Mouse (Mus musculus) fat pad, adult 2 months (tissue): ENCODE data around the gene Impdh2.

Source experiments
- DNase-seq: peaks from one replicate; pipeline ENCODE4 v3.0.0-alpha.2; 2011; ENCODE audit warnings: low read depth, low spot score; ENCODE audit errors: extremely low read depth

Impdh2 gene

DNA sequence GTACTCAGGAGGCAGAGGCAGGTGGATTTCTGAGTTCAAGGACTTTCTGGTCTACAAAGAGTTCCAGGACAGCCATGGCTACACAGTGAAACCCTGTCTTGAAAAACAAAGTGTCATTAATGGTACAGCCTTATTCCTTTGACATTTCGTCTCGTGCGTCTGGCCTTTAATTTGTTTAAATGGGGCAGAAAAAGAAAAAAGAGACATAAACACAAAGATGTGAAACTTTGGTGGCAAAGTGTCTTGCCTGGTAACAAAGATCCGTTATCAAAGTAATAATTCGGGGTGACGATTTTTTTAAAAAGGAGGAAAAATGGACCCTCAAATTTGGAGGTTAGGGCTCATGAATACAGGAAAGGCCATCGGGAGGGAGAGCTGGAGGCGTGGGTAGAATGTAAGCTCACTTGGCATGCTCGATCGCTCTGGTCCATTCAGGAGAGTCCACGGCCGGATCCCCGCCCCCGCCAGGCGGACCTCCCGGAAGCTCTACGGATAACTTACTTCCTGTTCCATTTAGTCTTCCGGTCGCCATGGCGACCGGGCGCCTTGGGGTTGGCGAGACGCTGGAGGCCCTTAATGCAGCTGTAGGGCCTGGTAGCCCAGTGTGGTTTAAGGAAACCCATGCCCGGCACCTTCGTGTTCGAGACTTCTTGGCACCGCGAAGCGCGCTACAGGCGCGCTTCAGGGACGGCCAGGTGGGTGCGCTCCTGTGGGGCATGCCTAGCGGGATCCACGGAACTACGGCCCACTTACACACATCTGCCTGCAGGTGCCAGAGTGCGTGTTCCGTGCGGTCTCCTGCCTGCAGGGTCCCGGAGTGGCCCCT lies 9.5 kb downstream of the Impdh2 start, which contains the start of gene Dalrd3:
TSS of gene Dalrd3 (plus strand) at position 506 of the 826 bp plus-strand sequence.
- DNase-seq = peak; percentile 46

DNA sequence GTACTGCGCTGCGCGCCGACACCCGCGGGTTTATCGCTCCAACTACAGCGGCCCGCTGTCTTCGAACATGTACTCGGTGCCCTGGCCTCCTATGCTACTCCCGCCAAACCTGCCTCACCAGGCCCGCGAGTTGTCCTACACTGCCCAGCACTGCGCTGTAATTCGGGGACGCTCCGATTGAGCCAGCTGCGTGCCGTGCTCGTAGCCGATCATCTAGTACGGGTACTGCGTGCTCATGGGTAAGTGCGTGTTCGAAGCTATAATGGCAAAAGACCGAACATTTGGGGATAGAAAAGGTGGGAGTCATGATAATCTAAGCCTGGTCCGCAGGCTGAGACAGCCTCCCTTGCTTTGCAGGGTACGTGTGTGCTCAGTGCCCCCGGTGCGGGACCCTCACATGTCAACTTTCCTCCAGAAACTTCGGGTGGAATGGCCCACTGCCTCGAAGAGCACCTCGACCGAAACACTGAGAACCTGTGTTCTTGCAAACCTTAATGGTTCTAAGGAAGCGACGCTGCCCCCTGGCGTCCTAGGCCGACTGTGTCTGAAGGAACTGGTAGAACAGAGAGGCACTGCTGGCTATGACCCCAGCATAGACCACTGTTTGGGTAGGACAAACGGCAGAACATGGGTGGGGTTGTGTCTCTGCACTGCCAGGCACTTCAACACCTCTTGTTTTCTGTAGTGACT lies 10.3 kb downstream of the Impdh2 start:
- DNase-seq = no peak

DNA sequence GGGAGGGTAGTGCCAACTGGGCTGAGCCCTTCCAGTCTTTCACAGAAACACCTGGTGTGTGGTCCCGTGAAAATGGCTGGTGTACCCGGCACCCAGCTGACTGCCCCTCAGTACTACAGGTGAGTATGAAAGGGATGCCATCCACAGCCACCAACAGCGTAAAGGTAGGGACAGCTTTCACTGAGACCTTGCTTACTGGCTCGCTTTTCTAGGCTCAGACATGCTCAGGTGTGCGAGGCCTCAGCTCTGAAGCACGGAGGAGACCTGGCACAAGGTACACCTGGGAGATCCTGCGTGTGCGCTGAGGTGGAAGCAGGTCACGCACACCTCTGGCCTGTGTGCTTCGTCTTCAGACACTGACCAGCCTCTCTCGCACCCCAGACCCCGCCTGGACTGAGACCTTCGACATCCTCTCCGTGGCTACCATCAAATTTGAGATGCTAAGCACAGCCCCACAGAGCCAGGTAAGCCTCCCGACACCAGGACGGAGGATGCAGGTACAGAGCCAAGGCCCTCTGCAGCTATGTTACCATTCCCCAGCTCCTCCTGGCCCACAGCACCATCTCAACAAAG lies 11.4 kb downstream of the Impdh2 start:
- no peak for DNase-seq

DNA sequence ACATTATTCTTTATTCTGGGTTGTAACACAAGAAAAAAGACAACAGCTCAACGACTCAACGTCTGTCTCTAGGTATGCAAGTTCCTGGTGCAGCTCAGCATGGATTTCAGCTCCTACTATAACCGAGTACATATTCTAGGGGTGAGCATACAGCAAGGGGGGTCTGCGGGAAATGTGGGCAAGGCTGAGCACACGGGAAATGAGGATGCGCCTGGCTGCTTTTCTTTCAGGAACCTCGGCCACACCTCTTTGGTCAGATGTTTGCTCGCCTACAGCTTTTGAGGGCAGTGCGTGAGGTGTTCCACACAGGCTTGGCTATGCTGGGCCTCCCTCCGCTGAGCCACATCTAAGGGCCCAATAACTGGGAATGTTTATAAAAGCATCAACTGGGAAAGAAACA lies 12.2 kb downstream of the Impdh2 start:
- no peak for DNase-seq

DNA sequence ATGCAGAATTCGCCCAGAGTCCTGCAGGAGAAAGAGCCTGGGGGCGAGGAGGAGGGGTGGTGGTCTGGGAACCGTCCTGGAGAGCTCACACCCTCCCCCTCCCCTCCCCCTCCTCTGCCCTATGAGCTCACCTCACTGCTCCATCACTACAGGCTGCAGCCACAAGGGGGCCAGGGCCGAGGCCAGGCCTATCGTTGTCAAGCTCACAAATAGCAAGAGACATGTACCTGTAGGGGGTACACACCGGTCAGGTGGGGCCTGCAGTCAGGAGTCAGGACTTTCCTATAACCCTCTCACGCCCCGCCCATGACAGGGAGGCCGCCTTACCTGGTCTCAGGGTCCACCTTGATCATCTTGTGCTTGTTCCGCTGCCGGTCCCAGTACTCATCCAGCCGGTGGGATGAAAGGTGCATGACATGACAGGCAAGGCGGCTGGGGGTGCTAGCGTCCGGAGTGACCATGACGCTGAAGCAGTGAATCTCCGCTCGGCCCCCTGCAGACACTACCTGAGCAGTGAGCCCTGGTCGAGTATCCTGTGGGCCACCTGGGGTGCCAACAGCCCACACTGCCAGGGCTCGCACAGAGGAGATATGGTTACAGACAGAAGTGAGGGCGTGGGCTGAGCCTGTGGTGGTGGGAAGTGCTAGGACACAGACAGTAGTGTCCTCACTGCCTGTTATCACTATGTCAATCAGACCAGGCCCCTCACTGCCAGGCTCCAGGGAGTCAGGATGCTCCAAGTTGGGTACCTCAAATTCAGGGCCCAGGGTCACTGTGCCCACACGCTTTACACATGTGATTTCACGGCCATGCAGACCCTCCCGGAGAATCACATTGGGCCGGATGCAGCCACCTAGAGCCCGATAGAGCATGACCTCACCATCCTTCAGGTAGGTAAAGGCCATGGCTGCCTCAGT lies 13.9 kb downstream of the Impdh2 start:
- no peak for DNase-seq

DNA sequence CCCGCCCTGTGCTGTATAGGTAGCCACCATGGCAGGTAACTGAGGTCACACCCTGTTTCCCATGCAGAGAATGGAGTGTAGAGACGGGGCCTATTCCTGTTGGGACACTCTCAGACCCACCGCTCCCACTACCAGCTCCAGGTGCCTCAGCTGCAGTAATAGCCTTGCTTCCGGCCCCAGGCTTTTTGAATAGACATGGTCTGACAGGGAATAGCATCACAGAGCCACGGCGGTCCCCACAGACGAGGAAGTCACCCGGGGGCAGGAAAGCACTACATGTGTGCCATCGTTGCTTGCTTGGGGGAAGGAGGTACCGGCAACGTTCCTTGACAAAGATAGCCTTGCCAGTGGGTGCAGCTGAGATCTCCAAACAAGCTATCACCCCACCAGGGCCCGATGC lies 14.8 kb downstream of the Impdh2 start:
- DNase-seq = no peak

DNA sequence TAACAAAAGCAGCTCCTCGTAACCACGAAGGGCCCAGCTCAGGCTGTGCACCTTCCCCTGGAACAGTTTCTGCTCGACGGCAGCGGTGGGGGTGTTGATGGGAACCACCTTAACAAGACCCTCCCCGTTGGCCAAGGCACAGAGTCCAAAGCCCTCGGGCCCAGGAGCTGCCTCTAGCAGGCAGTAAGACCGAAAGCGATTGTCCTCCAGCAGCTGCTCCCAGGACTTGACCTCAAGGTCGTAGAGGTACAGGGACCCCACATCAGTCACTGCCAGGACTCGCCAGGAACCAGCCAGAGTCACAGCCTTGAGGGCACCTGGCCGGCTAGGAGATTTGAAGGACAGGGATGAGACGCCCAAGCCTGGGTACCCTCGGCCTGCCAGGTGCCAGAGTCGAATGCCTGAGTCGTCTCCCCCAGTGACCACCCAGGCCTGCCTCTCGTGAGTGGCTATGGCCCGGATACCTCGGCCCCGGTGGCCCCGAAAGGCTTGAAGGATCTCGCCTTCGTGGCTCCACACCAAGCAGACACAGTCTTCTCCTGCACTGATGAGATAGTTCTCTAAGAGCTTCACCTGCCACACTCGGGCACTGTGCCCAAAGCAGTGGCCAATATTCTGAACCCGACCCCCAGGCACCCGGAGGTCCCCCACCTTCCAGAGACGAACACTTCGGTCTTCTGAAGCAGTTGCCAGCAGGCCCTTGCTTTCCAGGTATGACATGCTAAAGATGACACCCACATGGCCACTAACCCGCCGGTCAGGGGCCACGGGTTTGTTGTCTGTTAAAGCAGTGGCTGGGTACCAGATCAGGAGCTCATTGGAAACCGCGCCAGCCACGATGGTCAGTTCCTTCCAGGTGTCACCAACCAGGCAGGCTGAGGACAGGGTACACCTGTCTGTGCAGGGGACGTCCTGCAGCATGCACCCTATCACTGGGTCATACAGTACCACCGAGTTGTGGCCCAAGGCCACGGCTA lies 15.5 kb downstream of the Impdh2 start:
- DNase-seq = no peak

DNA sequence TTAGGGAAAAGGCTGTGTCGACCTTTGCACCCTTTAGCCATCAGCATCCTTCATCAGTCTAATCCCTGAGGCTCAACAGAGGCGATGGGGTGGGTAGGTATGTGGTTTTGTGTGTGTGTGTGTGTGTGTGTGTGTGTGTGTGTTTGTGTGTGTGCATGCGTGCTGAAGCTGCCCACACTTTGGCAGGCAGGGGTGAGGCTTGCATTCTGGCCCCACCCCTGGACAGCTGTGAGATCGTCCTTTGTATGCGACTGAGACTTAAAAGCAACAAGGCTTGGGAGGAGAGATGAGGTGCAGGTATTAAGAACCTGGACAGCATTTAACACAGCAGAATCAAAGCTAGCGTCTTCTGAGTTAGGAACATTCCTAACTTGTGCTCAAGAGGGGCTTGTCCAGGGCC lies 16.9 kb downstream of the Impdh2 start:
- DNase-seq = no peak

DNA sequence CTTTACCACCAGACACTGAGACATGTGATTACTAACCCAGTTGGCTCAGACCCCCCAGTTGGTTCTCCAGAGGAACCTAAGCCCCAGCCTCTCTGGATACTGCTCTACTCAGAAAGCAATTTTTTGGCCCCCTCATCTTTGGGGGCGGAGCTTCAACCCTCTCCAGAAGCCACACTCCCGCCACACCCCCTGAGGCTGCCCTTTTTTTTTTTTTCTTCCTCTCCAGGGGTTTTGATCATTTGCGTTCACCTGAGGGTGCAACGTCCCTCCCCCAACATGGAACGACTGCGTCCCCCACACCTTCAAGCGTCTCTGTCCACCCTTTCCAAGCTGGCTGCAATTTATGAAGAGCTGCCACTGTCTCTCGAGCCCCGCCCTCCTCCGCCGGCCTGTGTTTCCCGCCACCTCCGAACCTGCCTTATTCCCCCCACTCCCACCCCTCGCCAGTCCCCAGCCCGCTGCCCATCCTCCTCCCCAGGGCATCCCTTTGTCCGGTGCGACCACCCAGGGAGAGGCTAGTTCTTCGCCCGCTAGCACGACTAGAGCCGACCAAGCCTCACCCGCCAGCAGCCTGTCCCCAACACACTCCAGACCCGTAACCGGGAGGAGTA lies 18.0 kb downstream of the Impdh2 start:
- no peak for DNase-seq

DNA sequence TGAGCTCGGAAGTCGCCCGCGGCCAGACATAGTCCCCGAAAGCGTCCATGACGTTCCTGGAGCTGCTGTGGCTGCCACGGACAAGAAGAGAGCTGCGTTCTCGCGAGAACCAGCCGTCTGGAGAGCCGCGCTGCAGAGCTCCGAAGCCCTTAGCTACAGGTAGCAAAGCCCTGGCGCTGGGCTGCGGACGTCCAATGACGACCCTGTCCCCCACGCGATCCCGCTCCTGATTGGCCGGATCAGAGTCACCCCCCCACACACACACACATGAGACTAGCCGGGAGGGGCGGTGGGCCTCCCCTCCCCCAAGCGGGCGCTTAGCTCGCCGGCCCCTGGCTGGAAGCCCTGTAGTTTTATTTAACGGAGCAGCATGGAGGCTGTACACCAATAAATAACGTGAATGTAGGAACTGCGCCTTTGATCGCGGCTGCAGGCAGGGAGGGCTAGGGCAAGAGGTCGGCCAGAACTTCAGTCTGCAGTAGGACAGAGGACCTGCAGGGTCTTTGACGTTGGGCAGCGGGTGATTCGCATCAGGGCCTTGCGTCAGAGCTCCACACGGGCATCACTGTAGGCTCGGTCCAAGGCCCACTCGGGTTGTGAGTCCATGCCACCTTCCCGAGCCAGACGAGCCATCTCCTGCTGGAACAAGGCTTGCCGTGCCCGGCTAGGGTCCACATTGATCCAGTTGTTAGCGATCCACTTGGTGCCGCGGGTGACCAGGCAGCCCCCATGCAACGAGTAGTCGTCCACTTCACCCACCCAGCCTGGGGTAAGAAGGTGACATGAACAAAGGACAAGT lies 18.7 kb downstream of the Impdh2 start, which contains the start of gene Wdr6:
TSS of gene Wdr6 (minus strand) at position 195 of the 799 bp plus-strand sequence.
- DNase-seq = peak; percentile 34

DNA sequence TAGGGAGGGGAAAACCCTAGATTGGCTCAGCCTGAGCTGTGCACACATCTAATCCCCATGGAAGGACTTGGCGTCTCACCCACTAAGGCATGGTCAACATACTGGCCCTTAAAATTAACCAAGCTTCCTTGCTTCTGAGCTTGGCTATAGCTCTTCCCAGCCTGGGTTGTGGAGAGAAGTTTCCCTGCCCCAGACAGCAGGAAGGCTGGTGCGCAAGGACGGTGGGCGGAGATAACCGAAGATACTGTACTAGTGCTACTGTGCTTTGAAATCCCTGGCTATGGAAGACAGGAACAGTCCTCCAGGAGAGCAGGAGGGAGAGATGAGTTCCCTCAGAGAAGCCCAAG lies 19.2 kb downstream of the Impdh2 start:
- DNase-seq = no peak

DNA sequence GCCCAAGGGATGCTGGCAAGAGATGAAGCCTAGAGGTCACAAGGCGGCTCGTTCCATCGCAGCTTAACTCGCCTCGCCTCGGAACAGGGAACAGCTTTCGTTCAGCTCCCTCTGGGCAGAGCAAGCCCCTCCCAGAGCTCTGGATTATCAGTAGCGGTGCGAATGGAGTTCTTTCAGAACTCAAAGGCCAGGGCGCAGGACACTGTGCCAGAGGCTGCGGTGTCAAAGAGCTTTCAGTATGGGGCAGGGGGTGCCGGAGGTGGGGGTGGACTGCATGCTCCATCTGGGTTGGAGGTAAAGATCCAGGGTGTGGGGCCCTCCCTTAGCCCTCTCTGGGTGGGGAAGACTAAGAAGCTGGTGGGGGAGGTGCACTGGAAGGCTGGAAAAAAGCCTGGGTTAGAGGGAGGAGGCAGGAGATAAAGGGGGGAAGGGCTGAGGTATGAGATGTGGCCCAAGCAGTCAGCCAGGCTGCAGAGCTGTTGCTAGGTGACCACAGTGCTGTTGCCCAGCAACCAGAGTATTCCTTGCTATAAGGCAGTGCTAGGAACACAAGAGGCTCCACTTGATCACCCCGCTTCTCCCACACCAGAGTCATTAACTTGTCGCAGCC lies 27.6 kb downstream of the Impdh2 start:
- DNase-seq = no peak

DNA sequence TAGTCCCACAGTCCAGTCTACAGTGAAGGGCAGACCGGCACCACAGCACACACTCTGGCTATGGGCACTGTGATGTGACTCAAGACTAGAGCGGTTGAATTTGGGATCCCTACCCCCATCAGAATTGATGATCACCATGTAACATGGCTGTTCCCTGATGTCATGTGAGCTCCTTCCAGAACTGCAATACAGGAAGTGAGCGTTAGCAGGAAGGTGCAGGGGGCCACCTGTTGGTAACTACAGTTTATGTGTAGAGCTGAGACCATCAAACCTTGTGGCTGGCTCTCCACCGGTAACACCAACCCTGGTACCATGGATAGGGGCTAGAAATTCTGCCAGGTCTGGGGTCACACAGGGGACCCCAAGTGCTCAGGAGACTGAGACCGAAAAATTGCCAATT lies 29.1 kb downstream of the Impdh2 start:
- DNase-seq = no peak

DNA sequence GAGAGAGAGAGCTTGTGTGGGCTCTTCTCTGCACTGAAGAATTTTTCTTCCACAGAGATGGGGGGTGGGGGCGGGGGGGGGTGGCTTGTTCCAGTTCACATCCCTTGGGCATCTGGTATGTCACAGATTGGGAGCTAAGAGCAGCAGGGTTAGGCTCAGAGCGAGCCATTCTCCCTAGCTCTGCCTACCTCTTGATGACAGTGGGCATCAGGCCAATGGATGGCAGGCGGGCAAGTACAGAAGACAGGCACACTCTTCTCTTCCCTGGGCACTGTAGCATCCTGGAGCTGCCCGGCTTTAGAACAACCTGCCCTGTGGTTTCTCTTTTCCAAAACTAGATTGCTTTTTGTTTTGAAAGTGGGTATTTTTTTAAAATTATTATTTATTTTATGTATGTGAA lies 31.4 kb downstream of the Impdh2 start:
- no peak for DNase-seq

DNA sequence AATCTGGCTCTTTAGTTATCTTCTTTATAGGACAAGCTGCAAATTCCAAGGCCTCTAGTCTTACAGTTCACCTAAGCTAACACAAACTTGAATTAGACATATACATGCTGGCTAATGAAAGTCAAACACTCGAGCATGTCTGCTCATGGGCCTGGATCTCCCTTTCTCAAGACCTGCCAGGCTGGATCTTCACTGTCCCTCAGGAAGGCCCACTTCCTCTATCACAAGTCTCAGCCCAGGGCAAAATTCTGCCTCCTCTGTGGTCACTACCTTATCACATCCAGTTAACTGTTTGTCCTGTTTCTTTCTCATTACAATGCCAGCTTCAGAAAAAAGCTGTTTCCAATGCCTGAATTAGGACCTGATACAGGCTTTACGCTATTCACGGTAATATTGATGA lies 34.3 kb downstream of the Impdh2 start:
- DNase-seq = no peak

DNA sequence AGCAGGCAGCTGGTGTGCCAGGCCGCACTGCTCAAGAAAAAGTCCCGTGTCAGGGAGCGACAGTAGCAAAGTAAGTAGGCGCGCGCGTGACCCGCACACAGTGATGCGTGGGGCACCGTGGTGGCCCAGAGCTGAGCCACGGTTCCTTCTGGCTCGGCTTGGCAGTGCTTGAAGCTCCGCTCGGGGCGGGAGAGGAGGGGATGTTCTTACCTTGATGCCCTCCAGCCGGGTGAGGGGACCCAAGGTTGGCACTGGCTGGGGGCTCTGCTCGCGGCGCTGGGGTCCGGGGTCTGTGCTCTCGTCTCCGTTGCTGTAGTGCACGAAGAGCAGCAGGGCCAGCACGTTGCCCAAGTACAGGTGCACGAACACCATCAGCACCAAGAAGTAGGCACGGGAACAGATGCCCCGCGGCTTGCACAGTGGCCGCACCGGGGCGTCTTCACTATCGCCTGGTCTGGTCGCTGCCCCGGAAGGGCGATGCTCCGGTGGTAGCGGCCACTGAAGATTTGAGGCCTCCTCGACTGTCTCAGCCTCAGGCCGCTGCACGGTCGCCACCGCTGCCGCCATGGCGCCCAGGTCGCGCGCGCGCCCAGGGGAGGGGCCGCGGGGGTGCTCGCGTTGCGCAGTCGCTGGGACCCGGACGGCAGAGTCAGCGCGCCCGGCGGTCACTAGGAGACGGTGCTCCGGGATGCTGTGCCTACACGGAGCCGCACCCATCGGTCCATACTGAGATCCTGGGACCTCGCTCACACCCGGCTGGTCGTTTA lies 37.1 kb downstream of the Impdh2 start, which contains the start of gene P4htm:
TSS of gene P4htm (minus strand) at position 670 of the 767 bp plus-strand sequence.
- DNase-seq = no peak

DNA sequence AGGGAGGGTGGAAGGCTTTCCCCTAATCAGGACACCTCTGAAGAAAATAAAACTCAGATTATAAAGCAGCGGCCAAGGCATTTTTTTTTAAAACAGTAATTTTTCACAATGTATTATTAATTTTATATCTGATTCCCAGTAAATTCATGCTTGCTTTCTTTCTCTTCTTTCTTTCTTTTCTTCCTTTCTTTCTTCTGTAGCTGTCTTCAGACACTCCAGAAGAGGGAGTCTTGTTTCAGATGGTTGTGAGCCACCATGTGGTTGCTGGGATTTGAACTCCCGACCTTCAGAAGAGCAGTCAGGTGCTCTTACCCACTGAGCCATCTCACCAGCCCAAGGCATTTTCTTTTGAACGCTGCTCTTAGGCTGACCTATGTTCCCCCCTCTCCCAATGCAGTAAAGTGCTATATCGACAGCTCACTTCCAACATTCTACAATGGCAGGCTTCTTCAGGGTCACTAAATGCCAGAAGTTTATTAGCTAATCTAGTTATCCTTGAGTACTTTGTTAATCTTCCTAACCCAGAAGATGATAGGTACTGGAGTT lies 39.0 kb downstream of the Impdh2 start:
- no peak for DNase-seq
